Mouse (Mus musculus) embryonic fibroblast, embryonic 13.5 days (primary cell): ENCODE data around the gene Sphk1. TPM values are rescaled to one million over a fixed set of nuclear protein-coding genes. Genes with fewer than 3 reads are reported as not detected.
A peak's percentile ranks its signal among the peaks of the same experiment; 100 is the strongest.

Experiments
- H3K27ac ChIP-seq: 2 replicates; pipeline ENCODE4 v1.5.1; 2012; ENCODE audit warnings: low read length, control low read depth, inconsistent platforms; ENCODE audit not compliant: insufficient read depth
- H3K4me1 ChIP-seq: 2 replicates; pipeline ENCODE4 v1.6.1; 2011; ENCODE audit warnings: low read length; ENCODE audit not compliant: control insufficient read depth, insufficient read depth
- H3K4me3 ChIP-seq: 2 replicates; pipeline ENCODE4 v1.5.1; 2011; ENCODE audit warnings: mild to moderate bottlenecking, control low read depth, low read length; ENCODE audit not compliant: insufficient read depth
- CTCF ChIP-seq: IDR thresholded peaks from 2 replicates; pipeline ENCODE4 v1.5.1; 2011; ENCODE audit warnings: mild to moderate bottlenecking, control low read depth, low read length, moderate library complexity, borderline replicate concordance; ENCODE audit not compliant: insufficient read depth
- POLR2A ChIP-seq: IDR thresholded peaks from 2 replicates; pipeline ENCODE4 v1.6.1; 2011; ENCODE audit warnings: low read depth, mild to moderate bottlenecking, control low read depth, low read length, moderate library complexity
- polyA plus RNA-seq: library from polyadenylated mRNA; stranded (reverse); fragments of >200 nt; gene quantifications from 2 replicates; pipeline ENCODE4 v1.2.4, GENCODE M21; 2011; ENCODE audit warnings: low read depth; ENCODE audit not compliant: missing spikeins, insufficient read length

Gene Sphk1
- polyA plus RNA-seq, 1 experiment, result 8.7 TPM

DNA sequence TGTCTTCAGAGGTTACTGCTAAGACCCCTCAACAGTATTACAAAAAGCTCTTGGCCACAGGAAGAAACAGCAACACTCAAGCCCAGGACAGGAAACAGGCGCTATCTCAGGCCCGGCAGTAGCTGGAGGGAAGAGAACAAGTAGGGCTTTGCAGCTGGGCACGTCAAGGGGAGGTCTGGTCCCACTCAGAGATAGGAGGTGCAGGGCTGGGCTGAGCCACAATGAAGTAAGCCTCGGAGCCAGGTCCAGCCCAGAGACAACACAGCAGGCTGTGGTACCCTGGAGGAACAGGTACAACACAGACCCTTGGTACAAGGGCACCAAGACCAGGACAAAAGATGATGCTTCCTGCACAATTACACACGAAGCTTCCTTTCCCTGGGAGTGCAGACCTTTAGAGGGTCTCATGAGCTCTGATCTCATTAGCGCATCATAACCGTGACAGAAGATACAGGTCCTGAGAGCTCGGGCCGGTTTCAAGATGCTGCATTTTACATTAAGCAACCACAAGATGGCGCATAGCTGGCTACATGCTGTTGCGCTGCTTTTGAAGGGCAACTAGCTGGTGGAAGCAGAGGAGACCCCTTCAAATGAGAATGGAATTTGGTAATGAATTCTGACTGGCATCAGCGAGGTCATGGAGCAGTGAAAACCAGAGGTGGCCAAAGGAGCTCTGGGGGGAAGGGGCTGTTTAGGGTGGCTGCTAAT, 23.6 kb downstream of the Sphk1 start:
- H3K4me1 ChIP-seq, result no peaks in the 10 kb centered on the region
- TF ChIP-seq CTCF, result peak; percentile 69; the same call in 1 of the 2 replicates
- no peak for TF ChIP-seq POLR2A
- H3K27ac ChIP-seq, result no peak overlapping the region
- no peak overlapping the region for H3K4me3 ChIP-seq

DNA sequence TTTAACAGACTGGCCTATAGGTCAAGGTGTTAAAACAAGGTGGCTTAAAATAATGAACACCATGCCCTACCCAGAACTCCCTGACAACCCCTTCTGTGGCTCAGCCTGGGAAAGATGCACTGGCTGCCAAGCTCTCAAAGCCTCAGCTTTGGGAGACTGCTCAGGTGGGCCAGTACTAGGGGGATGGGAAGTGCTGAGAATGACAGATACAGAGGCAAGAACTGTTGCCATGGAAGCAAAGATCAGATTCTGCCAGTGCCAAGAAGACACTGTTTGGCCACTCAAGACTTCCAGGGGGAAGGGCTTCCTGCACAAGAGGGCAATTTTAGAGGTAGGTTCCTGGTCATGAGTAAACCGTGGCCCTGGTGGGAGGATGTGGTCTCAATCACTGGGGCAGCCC, 24.8 kb downstream of the Sphk1 start:
- TF ChIP-seq POLR2A (no peak), CTCF (no peak)
- Histone ChIP-seq H3K4me1 (no peaks in the 10 kb centered on the region), H3K27ac (no peak overlapping the region), H3K4me3 (no peak overlapping the region)

DNA sequence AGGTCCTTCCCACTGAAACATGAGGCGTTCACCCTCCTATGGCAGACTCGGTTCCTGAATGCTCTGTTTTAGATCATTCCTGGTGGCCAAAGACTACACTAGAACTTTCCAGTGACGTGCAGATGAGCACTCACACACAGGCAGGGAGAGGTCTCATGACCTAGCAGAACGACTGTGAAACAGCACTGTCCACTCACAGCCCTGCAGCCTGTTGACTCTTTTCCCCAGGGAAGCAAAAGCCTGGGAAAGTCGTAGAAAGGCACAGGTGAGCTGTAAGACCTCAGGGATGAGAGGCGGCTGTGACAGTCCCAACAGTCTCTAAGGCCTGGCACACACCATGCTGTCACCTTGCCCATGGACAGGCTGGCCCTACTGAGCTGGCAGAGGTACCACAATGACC, 25.6 kb downstream of the Sphk1 start:
- H3K4me1 ChIP-seq, result no peaks in the 10 kb centered on the region
- no peak overlapping the region for H3K4me3 ChIP-seq
- H3K27ac ChIP-seq, result no peak overlapping the region
- TF ChIP-seq CTCF, result no peak
- no peak for TF ChIP-seq POLR2A

DNA sequence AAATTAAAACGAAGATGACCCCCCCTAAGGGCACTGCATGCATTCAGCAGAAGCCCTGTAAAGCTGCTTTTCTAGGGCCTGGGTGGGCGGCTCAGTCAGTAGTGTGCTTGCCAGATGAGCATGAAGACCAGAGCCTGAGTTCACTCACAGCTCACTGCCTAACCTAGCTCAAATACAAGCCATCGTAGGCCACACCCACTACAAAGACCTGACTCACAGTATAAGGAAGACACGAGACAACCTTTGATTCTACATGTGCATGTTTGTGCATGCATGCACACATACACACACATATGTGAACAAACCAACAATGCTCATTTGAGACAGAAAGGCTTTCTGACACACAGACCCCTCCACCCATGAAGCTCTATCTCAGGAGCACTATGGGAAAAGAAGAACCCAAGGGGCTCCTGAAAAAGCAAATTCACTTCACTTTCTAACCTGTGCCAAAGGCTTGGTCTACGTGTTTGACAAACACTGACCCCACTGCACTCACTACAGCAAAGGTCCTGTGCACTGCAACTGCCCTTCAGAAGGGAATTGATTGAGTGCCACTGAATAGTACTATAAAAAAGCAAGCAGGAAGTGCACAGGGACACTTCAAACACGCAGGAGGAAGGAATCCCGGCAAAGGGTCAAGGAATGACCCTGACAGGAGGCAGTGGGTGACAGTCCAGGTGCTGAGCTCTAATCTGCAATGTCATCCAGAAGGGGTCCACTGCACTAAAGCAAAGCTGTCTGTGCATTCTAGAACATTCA, 34.7 kb downstream of the Sphk1 start:
- no peak for TF ChIP-seq POLR2A
- no peak for TF ChIP-seq CTCF
- Histone ChIP-seq H3K4me3 (no peak overlapping the region), H3K27ac (no peak overlapping the region), H3K4me1 (no peaks in the 10 kb centered on the region)

DNA sequence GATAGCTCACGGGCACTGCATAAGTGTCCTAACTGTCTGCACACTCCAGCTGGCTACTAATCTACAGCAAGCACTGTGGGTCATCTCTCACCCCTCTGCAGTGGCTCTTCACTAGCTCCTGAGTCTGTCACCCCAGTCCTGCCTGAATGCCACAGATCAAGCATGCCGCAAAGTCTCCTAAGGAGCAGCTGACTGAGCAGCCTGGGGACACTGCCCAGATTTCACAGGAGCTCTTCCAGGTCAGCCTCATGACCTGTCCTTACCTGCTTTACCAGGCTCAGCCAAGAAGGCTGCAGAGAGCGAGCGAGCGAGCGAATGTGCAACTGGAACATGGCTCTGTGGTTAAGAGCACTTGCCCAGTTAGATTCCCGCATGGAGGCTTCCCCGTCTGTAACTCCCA, 36.8 kb downstream of the Sphk1 start:
- TF ChIP-seq POLR2A (no peak), CTCF (no peak)
- Histone ChIP-seq H3K27ac (no peak overlapping the region), H3K4me1 (peaks cover 8% of the 10 kb centered on the region; the same call in 1 of the 2 replicates), H3K4me3 (no peak overlapping the region)

DNA sequence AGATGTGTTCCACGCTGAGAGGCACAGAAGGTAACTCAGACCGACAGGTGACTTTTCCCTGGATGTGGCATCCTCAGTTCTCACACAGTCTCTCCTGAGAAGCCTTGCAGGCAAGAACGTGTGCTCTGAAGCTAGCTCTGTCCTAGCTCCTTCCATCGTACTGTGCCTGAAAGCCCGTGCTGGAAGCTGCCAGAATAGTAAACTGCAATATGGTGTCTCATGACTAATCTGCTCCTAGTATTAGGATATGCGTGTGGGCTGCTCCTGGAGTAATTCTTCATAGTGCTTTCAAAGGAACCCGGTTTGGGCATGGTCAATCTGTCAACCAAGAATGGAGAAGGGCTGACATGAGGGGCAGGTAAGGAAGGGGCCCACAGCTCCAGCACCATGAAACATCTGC, 40.1 kb downstream of the Sphk1 start:
- Histone ChIP-seq H3K4me3 (no peak overlapping the region), H3K4me1 (peaks cover 22% of the 10 kb centered on the region), H3K27ac (no peak overlapping the region)
- no peak for TF ChIP-seq CTCF
- no peak for TF ChIP-seq POLR2A

DNA sequence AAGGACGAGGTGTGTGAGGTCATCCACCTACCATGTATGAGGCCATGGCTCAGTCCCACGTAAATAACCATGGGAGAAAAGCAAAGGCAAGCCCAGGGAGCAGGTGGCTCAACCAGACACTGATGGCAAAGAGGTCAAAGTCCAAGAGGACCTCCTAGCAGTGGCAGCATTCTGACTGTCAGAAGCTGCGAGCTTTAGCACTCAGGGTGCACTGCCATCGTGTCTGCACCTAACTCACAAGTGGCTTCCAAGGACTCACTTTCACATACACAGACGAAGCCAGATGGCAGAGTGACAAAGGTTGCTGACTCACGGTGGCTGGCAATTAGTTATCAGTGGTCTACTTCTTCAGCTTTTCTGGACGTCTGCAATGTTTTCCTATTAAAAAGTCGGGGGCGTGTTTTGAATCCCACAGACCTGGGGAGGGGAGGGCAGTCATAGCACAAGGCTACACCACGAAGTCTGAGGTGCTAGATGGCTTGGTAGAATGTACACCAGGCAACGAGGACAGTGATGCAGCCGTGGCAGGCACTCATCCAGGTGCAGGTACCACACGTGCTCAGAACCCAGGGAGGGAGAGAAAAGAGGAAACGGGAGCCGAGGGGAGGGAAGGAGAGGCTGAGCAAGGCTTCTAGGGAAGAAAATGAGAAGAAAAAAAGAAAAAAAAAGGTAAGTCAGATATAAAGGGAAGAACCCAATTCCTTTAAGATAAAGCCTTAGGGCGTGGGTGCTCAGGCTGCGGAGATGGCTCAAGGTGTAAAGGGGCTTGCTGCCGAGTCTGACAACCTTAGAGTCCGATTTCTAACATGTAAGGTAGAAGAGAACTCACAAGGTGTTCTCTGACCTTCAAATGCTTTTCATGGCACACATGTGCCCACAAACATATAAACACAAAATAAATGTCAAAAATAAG, 41.3 kb downstream of the Sphk1 start:
- Histone ChIP-seq H3K4me3 (no peak overlapping the region), H3K27ac (no peak overlapping the region), H3K4me1 (peaks cover 22% of the 10 kb centered on the region)
- TF ChIP-seq POLR2A (no peak), CTCF (no peak)

DNA sequence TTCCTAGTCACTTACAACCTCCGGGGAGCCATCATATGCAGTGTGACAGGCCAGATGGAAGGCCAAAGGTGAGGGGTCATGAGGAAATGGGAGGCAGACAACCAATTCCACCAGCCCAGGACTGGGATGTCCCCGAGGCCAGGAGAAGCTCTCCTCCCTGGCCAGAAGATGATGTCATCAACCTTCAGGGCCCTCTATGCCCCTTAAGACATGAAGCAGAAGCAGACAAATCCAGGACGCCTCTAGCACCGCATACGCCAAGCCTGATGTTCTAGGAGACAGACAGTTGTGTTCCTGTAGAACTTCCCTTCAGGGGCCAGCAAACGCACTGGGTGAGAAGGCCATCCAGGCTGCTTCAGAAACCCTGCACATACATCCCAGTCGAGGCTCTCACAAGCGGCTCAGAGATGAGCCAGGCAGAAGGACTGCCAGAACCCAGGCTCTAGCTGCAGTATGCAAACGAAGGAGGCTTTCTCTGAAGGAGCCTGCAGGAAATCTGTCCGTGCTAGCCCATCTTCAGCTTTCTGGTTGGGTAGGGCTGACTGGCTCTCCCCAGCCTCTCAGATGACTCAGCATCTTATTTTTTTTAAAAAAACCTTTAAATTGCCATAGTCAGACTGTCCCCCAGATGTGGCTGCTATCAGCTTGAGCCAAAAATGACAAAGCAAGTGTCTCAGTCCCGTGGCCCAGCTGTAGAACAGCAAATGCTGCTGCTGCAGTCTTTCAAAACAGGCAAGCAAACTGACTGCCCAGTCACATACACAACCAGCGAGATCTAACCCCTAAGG, 42.2 kb downstream of the Sphk1 start:
- no peak for TF ChIP-seq POLR2A
- no peak for TF ChIP-seq CTCF
- Histone ChIP-seq H3K27ac (peak overlapping the region; percentile 56), H3K4me3 (no peak overlapping the region), H3K4me1 (peaks cover 22% of the 10 kb centered on the region)

DNA sequence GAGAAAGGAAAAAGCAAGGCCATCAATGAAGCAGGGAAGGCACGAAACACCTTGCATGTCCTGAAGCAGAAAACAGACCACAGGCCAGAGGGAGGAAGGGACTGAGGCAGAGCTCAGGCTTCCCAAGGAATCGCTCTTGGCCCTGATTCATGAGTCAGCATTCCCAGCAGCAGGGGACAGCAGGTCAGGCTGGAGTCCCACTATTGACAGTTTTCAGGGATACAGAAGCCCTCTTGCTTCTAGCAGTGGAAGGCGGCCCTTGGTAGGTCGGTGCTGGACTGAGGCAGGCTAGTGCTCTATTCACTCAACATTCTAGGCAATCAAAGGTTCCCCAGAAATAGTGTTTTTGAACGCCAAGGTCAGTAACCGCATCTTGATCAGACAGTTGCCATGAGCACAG, 43.8 kb downstream of the Sphk1 start:
- H3K4me3 ChIP-seq, result no peak overlapping the region
- H3K4me1 ChIP-seq, result peaks cover 22% of the 10 kb centered on the region
- no peak overlapping the region for H3K27ac ChIP-seq
- TF ChIP-seq CTCF, result no peak
